Mouse (Mus musculus) adrenal gland, postnatal 0 days (tissue): ENCODE data around the gene Cda. TPM values are rescaled to one million over a fixed set of nuclear protein-coding genes. Genes with fewer than 3 reads are reported as not detected.

Experiments used
- microRNA-seq: library from miRNA; unstranded; fragments of <30 nt; microRNA quantifications from one replicate; pipeline ENCODE4, GENCODE M21; 2016; ENCODE audit warnings: borderline replicate concordance; ENCODE audit not compliant: insufficient number of aligned reads
- polyA plus RNA-seq: library from polyadenylated mRNA; unstranded; fragments of >200 nt; fragmentation: Nextera tagmentation; extraction: Ambion mirVana; gene quantifications from 2 replicates; pipeline ENCODE4 v1.2.1, GENCODE M21; 2015

The Cda gene
- polyA plus RNA-seq = 24.5 and 31.3 TPM in 2 replicates

GRCm38 (mm10) chr4:138367641-138368497 is at the start of gene Cda:
Gene Cda (minus strand): TSS chr4:138367992.

DNA sequence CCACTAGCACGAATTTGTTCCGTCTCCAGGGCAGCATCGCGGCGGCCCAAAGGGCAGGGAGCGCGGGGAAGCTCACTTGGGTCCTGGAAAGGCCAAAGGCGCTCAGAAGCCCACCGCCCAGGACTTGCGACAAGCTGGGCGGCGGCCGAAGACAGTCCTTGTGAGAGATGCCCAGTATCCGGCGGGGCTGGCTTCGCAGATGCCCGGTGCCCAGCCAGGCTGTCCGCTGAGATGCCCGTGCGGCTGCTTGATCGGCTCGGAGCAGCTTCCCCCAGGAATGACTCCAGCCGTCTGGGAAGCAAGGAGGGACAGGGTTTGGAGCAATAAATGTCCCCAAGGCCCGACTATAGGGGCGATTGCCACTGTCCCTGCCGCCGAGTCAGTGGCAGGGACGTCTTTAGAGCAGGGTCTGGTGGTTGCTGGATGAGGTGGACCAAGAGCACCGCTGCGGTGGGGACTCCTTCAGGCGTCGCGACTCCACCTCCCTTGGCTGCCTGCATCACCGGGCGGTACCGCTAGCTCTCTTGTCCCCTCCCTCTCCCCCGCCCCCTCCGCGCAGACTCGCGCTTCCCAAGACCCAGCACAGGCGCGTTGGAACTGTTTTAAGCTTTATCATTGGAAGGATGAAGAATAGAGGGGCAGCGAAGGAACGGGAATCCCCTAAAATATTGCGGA is 28.3 kb upstream of the Cda start, which contains the start of gene Fam43b:
Fam43b (minus strand) TSS at position 558 of the 675 bp plus-strand sequence.

GRCm38 (mm10) chr4:138326077-138326695 is 41.6 kb downstream of the Cda start, which contains the start of gene Pink1:
Gene Pink1 (minus strand): TSS chr4:138326307.

DNA sequence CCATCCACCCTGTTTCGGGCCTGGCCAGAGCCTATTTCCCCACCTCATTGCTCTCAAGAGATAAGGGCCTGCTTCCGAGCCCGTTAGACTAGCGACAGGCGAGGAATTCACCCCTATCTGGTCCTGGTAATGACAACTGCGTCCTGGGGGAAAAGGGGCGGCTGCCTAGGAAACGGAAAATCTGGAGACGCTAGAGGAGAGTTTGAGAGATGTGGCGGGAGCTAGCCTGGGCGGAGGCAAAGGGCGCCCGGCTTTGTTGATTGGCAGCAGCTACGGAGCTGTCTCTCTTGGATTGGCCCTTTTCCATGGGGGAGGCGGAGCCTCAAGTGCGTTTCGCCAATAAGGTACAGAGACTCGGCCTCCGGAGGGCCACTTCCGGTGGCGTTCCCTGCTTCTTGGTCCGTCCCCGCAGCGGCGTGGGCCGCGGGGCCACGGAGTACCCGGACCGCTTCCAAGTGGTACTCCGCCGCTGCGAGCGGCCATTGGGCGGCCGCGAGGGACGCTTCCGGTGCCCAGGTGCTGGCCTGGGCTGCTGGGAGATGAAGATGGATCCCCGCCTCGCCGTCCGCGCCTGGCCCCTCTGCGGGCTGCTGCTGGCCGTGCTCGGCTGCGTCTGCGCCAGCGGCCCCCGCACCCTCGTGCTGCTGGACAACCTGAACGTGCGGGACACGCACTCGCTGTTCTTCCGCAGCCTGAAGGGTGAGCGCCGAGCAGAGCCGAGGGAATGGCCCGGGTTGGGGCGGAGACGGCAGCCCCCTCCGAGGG is 63.3 kb downstream of the Cda start, which contains the start of gene Ddost:
Ddost (plus strand) TSS at position 391 of the 765 bp plus-strand sequence.

Small RNA genes lying within 50 kb of the gene (microRNA-seq; reads per million reads assigned to microRNA genes)
- gene Gm27646 (not detected), gene Mir7019 (2.5 reads per million)

Other genes starting within 250 kb of the Cda start
- gene Hp1bp3, start 151.7 kb downstream of the Cda start, polyA plus RNA-seq = 100 and 134 TPM in 2 replicates
- gene Sh2d5, start 117.6 kb downstream of the Cda start, polyA plus RNA-seq = 1.4 and 1.8 TPM in 2 replicates
- gene Kif17, start 117.6 kb downstream of the Cda start, polyA plus RNA-seq = 3.3 and 5.4 TPM in 2 replicates
- 181 and 230 TPM in 2 replicates for gene Ddost, start 63.3 kb downstream of the Cda start, polyA plus RNA-seq
- 171 and 194 TPM in 2 replicates for gene Pink1, start 41.7 kb downstream of the Cda start, polyA plus RNA-seq
- gene Fam43b, start 28.5 kb upstream of the Cda start, polyA plus RNA-seq = 0.46 and 1.1 TPM in 2 replicates
- gene Mul1, start 66.7 kb upstream of the Cda start, polyA plus RNA-seq = 11.9 and 19.7 TPM in 2 replicates
- gene Camk2n1, start 86.3 kb upstream of the Cda start, polyA plus RNA-seq = 7.2 and 10.2 TPM in 2 replicates